Mouse (Mus musculus): ENCODE results near the gene Ppp1r35.

The Ppp1r35 gene

DNA sequence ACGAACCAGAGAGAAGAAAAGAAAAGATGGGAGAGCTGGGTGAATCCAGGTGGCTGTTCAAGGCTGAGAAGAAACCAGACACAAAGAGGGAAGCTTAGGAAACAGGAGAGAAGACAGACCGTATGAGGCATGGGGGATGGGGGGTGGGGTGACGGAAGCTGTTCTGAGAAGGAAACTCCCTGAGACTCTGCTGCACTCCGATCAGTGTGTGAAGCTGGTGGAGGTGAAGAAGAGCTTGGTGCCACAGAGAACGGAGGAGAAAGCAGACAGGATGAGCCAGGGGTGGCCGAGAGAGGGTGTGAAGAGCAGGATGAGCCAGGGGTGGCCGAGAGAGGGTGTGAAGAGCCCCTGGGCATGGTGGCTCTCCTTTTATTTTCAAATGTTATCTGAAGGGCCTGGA lies 47.8 kb downstream of the Ppp1r35 start:
- no peak for DNase-seq (ENCODE audit: low read depth, low spot score)

GRCm38 (mm10) chr5:137828694-137829093 lies 50.0 kb downstream of the Ppp1r35 start:
- no peak for DNase-seq (ENCODE audit: low read depth, low spot score)
